Mouse (Mus musculus): Measurements from ENCODE around the gene Nhp2. TPM values are rescaled to one million over a fixed set of nuclear protein-coding genes. Genes with fewer than 3 reads are reported as not detected.

Gene Nhp2
- total and polyA plus RNA-seq, 3 experiments: 649 to 6,489 (median 739) TPM

DNA sequence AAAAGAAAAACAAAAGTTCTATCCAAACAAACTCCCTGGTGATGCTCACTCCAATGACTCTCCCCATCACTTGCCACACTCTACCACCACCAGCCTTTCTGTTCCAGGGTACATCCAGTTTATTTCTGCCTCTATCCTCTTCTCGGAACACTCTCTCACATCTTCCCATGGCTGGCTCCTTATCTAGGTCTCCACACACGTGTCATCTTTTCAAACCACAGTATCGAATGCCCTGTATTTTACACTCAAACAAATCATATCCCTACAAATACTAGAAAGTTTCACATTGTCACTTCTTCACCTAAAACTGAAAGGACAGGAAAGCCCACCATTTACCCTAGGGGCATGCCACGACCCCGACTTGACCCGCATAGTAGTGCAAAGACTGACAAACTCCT, 15.6 kb downstream of the Nhp2 start (continued):
- no peak for TF ChIP-seq MAFK (IDR thresholded peaks at IDR 0.05; ENCODE audit: borderline replicate concordance, low read depth, low read length)
- no peak for TF ChIP-seq CHD1 (IDR thresholded peaks at IDR 0.05; ENCODE audit: low read depth, low read length)
- peak; percentile 75; the same call in 1 of the 2 replicates for TF ChIP-seq BHLHE40 (IDR thresholded peaks at IDR 0.05; ENCODE audit: borderline replicate concordance, low read depth, low read length)
- TF ChIP-seq E2F4 (IDR thresholded peaks at IDR 0.05; ENCODE audit: borderline replicate concordance, low read depth, low read length): no peak
- peak; percentile 62 for TF ChIP-seq GATA1 (IDR thresholded peaks at IDR 0.05; ENCODE audit: low read depth, low read length)
- no peak for TF ChIP-seq TCF12 (IDR thresholded peaks at IDR 0.05; ENCODE audit: low read depth, low read length)

DNA sequence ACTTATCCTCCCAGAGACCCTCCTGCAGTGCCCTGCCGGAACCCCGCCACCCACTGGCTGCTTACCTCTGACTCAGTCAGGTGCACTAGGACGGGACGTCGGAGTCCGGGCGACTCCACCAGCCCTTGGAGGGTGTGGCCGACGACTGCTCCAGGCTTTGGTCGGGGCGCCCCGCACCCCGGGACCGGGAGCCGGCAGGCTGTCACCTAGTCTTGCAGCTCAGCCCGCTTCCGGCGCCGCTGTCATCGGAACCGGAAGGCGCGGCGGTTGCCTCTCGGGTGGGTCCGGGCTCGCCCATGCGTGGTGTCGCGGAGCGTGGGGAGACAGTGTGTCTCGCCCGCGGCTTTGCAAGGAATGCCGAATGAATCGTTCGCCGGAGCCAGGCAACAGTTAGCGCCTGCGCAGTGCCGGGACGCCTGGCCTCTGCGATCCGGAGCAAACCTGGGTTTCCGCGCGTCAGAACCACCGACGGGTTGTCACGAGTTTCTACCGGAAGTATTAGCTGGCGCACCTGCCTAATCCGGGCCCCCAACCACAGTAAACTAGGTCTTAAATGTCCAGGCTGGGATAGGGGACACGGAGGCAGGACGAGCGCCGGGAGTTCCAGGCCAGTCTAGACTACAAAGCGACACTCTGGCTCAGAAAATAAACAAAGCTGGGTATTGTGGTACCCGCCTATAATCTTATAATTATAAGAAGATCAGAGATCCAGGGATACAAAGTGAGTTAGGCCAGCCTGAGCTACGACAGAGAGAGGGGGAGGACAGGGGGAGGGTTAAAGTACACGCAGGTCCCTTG, 16.2 kb downstream of the Nhp2 start, which contains the start of gene Rmnd5b:
Rmnd5b (minus strand) TSS at position 372 of the 798 bp plus-strand sequence.
- Histone ChIP-seq H3K4me1 (ENCODE audit: control insufficient read depth in 1 of 2, insufficient read depth in 2 of 2, low read length in 2 of 2) (peaks cover 7 to 44% of the 10 kb centered on the region in 2 experiments), H3K27me3 (ENCODE audit: control insufficient read depth in 1 of 2, insufficient read depth in 2 of 2, low read length in 2 of 2) (no peaks in the 10 kb centered on the region), H3K36me3 (ENCODE audit: control insufficient read depth in 1 of 2, insufficient read depth in 2 of 2, low read length in 2 of 2) (peaks cover 0 to 36% of the 10 kb centered on the region in 2 experiments; a peak in 2 of 4 replicates), H3K79me2 (ENCODE audit: control insufficient read depth, insufficient read depth, low read length, poor library complexity) (peaks cover 31% of the 10 kb centered on the region), H3K4me3 (ENCODE audit: control insufficient read depth in 1 of 2, insufficient read depth in 1 of 2, low read depth in 2 of 2, low read length in 2 of 2) (peak within 1 kb of the TSS; percentile 69 to 84), H3K9ac (ENCODE audit: control insufficient read depth, low read depth, low read length, poor library complexity, severe bottlenecking) (peak within 1 kb of the TSS; percentile 83), H3K9me3 (replicated peaks; ENCODE audit: insufficient read depth, low read length) (no peaks in the 10 kb centered on the region), H3K27ac (ENCODE audit: control insufficient read depth, low read depth, low read length) (peak within 1 kb of the TSS; percentile 92)
- DNase-seq (ENCODE audit: low read depth, low spot score): peak; percentile 95
- TF ChIP-seq MYB (IDR thresholded peaks at IDR 0.05; ENCODE audit: low read depth, low read length): no peak
- no peak; the same call in 1 of the 2 replicates for TF ChIP-seq CHD2 (IDR thresholded peaks at IDR 0.05; ENCODE audit: low read length)
- TF ChIP-seq MXI1 (IDR thresholded peaks at IDR 0.05; ENCODE audit: low read depth, low read length): peak; percentile 82
- TF ChIP-seq MYC (IDR thresholded peaks at IDR 0.05; ENCODE audit: low read depth, low read length): peak; percentile 76
- peak; percentile 67; the same call in 1 of the 2 replicates for TF ChIP-seq BHLHE40 (IDR thresholded peaks at IDR 0.05; ENCODE audit: borderline replicate concordance, low read depth, low read length)
- peak; percentile 15; the same call in 1 of the 2 replicates for TF ChIP-seq SMC3 (IDR thresholded peaks at IDR 0.05; ENCODE audit: low read depth, low read length)
- peak; percentile 44; the same call in 1 of the 2 replicates for TF ChIP-seq ETS1 (IDR thresholded peaks at IDR 0.05; ENCODE audit: low read depth, low read length)
- TF ChIP-seq JUND (IDR thresholded peaks at IDR 0.05; ENCODE audit: low read depth, low read length): no peak
- peak; percentile 66; the same call in 1 of the 2 replicates for TF ChIP-seq TCF12 (IDR thresholded peaks at IDR 0.05; ENCODE audit: low read depth, low read length)
- no peak; the same call in 1 of the 2 replicates for TF ChIP-seq KAT2A (conservative IDR thresholded peaks at IDR 0.05; ENCODE audit: low read depth, low read length)
- peak; percentile 38; the same call in 1 of the 2 replicates for TF ChIP-seq RCOR1 (IDR thresholded peaks at IDR 0.05; ENCODE audit: low read depth, low read length)
- TF ChIP-seq ZC3H11A (IDR thresholded peaks at IDR 0.05; ENCODE audit: low read depth, low read length): no peak
- TF ChIP-seq NELFE (IDR thresholded peaks at IDR 0.05; ENCODE audit: low read depth, low read length): peak; percentile 71
- peak; percentile 7; the same call in 1 of the 2 replicates for TF ChIP-seq MAZ (IDR thresholded peaks at IDR 0.05; ENCODE audit: low read depth, low read length)
- no peak for TF ChIP-seq USF2 (IDR thresholded peaks at IDR 0.05; ENCODE audit: borderline replicate concordance in 1 of 2, insufficient read depth in 1 of 2, low read depth in 1 of 2, low read length in 2 of 2)
- TF ChIP-seq GABPA (IDR thresholded peaks at IDR 0.05; ENCODE audit: low read depth, low read length): no peak
- peak; percentile 65; the same call in 1 of the 2 replicates for TF ChIP-seq TBP (IDR thresholded peaks at IDR 0.05; ENCODE audit: low read depth, low read length)
- no peak for TF ChIP-seq TAL1 (IDR thresholded peaks at IDR 0.05; ENCODE audit: low read length)
- TF ChIP-seq E2F4 (IDR thresholded peaks at IDR 0.05; ENCODE audit: borderline replicate concordance, low read depth, low read length): 0 out of 2 replicates have a peak, but pooled peaks have one; percentile 47
- TF ChIP-seq CHD1 (IDR thresholded peaks at IDR 0.05; ENCODE audit: low read depth, low read length): 0 out of 2 replicates have a peak, but pooled peaks have one; percentile 93
- peak; percentile 82 for TF ChIP-seq SIN3A (IDR thresholded peaks at IDR 0.05; ENCODE audit: low read length)
- peak; percentile 80; the same call in 1 of the 2 replicates for TF ChIP-seq UBTF (IDR thresholded peaks at IDR 0.05; ENCODE audit: borderline replicate concordance, insufficient read depth, low read depth, low read length)
- TF ChIP-seq RAD21 (IDR thresholded peaks at IDR 0.05; ENCODE audit: low read depth, low read length): no peak
- TF ChIP-seq ZNF384 (IDR thresholded peaks at IDR 0.05; ENCODE audit: low read depth, low read length): peak; percentile 7; the same call in 1 of the 2 replicates
- TF ChIP-seq POLR2AphosphoS5 (IDR thresholded peaks at IDR 0.05; ENCODE audit: borderline replicate concordance, low read depth, low read length): no peak
- peak; percentile 84 for TF ChIP-seq ZMIZ1 (IDR thresholded peaks at IDR 0.05; ENCODE audit: low read depth, low read length)
- TF ChIP-seq USF1 (IDR thresholded peaks at IDR 0.05; ENCODE audit: low read depth, low read length): peak; percentile 49
- peak; percentile 80 for TF ChIP-seq MAX (IDR thresholded peaks at IDR 0.05; ENCODE audit: low read length)
- TF ChIP-seq POLR2A (IDR thresholded peaks at IDR 0.05; ENCODE audit: control insufficient read depth in 1 of 2, insufficient read depth in 1 of 2, low read depth in 1 of 2, low read length in 2 of 2, poor library complexity in 1 of 2): peak in 1 of 2 experiments; percentile 75; a peak in 3 of 4 replicates
- TF ChIP-seq GATA1 (IDR thresholded peaks at IDR 0.05; ENCODE audit: low read depth, low read length): no peak
- 0 out of 6 replicates have a peak, but pooled peaks of 1 of the 3 experiments have one; percentile 25 for TF ChIP-seq CTCF (IDR thresholded peaks at IDR 0.05 in 2 of 3, conservative IDR thresholded peaks at IDR 0.05 in 1 of 3; ENCODE audit: control insufficient read depth in 1 of 3, insufficient read depth in 1 of 3, low read depth in 2 of 3, low read length in 3 of 3, poor library complexity in 1 of 3, severe bottlenecking in 1 of 3)

Data from MEL (cell line).